Mouse (Mus musculus): Measurements from ENCODE around the gene Bcat1.

DNA sequence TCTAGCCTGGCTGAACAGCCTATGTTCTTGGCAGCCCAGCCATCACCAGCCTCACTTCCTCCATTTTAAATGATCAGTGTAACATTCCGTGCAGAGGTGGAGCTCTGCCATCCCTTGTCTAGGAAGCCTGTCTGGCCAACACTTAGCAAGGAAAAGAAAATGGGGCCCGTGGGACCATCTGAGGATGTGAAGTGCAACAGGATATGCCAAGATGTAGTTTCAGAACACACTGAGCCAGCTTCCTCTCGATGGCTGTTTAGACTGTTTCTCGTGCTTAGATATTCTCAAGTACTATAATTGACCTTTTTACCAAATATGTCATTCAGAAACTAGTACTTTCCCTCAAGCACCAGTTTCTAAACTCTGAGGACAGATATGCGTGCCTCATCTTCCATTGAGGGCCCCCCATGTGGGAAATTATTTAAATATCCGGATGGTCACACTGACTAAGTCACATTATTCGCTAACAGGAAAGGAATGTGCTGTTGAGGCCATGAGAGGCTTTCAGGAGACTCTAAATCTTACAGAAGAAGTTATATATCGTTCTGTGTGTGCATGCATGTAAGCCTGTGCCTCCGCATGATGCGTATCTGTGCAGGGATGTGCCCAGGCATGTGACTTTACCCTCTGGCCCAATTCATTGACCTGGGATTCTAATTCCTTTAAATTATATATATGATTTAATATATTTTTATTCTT is 28.4 kb upstream of the Bcat1 start:
- TF ChIP-seq CTCF (conservative IDR thresholded peaks at IDR 0.05; ENCODE audit: low read length) (no peak), POU5F1 (IDR thresholded peaks at IDR 0.05; ENCODE audit: borderline replicate concordance, low read length) (no peak), NANOG (IDR thresholded peaks at IDR 0.05; ENCODE audit: borderline replicate concordance, low read length) (no peak)
